In genomic region chr15:79511553-79512320, GRCm38 (mm10) we compare ENCODE assay signal across 8 mouse cellular contexts. TPM values are rescaled to one million over a fixed set of nuclear protein-coding genes. Genes with fewer than 3 reads are reported as not detected.
DNase-seq lines count a peak whose midpoint lies in the region; ATAC-seq and TF ChIP-seq lines count a peak whose summit lies in the region.

No protein-coding gene starts in this region.

- H3K27me3 ChIP-seq in hindbrain, embryonic 10.5 days (ENCODE audit: insufficient read depth, poor library complexity, severe bottlenecking) = peaks cover 100% of the 10 kb centered on the region
- peaks cover 53% of the 10 kb centered on the region for H3K27me3 ChIP-seq in lung, postnatal 0 days (replicated peaks; ENCODE audit: insufficient read depth, low read length)

- H3K4me2 ChIP-seq in lung, postnatal 0 days (replicated peaks; ENCODE audit: low read depth, low read length) = peak overlapping the region; percentile 64

- TF ChIP-seq EP300 in lung, postnatal 0 days (IDR thresholded peaks at IDR 0.05) = no peak

- H3K9me3 ChIP-seq in hindbrain, embryonic 10.5 days = no peaks in the 10 kb centered on the region
- H3K9me3 ChIP-seq in lung, postnatal 0 days (ENCODE audit: low read length) = no peaks in the 10 kb centered on the region

- ATAC-seq in lung, postnatal 0 days = peak; percentile 75

- TF ChIP-seq CTCF in lung, postnatal 0 days (IDR thresholded peaks at IDR 0.05) = no peak

- H3K4me1 ChIP-seq in hindbrain, embryonic 10.5 days (replicated peaks) = peaks cover 45% of the 10 kb centered on the region
- no peaks in the 10 kb centered on the region for H3K4me1 ChIP-seq in lung, postnatal 0 days (ENCODE audit: insufficient read depth, low read depth, low read length)

- peak; percentile 76 for DNase-seq in R1 (ENCODE audit: low read depth, low spot score)
- DNase-seq in cerebellum, postnatal 10 days = peak; percentile 97 to 98
- peak; percentile 75 to 77 for DNase-seq in frontal cortex, postnatal 14 days (ENCODE audit: low spot score in 2 of 2)
- peak; percentile 90 for DNase-seq in hindbrain, embryonic 10.5 days (ENCODE audit: low spot score)
- peak; percentile 93 to 94 for DNase-seq in layer of hippocampus, postnatal 10 days (ENCODE audit: low spot score in 2 of 2)
- DNase-seq in lung, postnatal 0 days (ENCODE audit: low spot score) = peak; percentile 83
- DNase-seq in retina, embryonic 14.5 days (ENCODE audit: low spot score) = peak; percentile 89
- DNase-seq in yolk sac, embryonic 10.5 days (ENCODE audit: low spot score) = peak; percentile 56

- H3K27ac ChIP-seq in hindbrain, embryonic 10.5 days = peak overlapping the region; percentile 43; the same call in 1 of the 2 replicates
- no peak overlapping the region for H3K27ac ChIP-seq in lung, postnatal 0 days (ENCODE audit: low read length)

- peak overlapping the region; percentile 54 for H3K4me3 ChIP-seq in hindbrain, embryonic 10.5 days
- H3K4me3 ChIP-seq in lung, postnatal 0 days (ENCODE audit: low read depth, low read length) = peak overlapping the region; percentile 29

- no peaks in the 10 kb centered on the region for H3K36me3 ChIP-seq in hindbrain, embryonic 10.5 days
- no peaks in the 10 kb centered on the region for H3K36me3 ChIP-seq in lung, postnatal 0 days (ENCODE audit: insufficient read depth, low read length)

- no peak overlapping the region for H3K9ac ChIP-seq in lung, postnatal 0 days (replicated peaks; ENCODE audit: low read depth)

- under 1% methylated on average over 61 of the region's 61 CpGs for WGBS in hindbrain, embryonic 10.5 days
- 3% methylated on average over 61 of the region's 61 CpGs for WGBS in lung, postnatal 0 days

RNA-seq across cellular contexts. Expression of gene Kdelr3, which starts 4.5 kb away (rescaled TPM):
- polyA plus RNA-seq in hindbrain, embryonic 10.5 days (2016; fragmentation: Nextera tagmentation; extraction: Ambion mirVana) = 11.4 and 21.5 TPM in 2 replicates
- 1 to 10 TPM; 1.0 to 1.3 TPM for total RNA-seq in layer of hippocampus, postnatal 10 days (2021)
- 54.3 and 64.5 TPM in 2 replicates for polyA plus RNA-seq in lung, postnatal 0 days (2015; fragmentation: Nextera tagmentation; extraction: Ambion mirVana)

RNA-seq across cellular contexts. Expression of gene Kcnj4, which starts 6.7 kb away (rescaled TPM):
- polyA plus RNA-seq in hindbrain, embryonic 10.5 days (2016; fragmentation: Nextera tagmentation; extraction: Ambion mirVana) = not detected in 2 replicates
- total RNA-seq in layer of hippocampus, postnatal 10 days (2021) = 10 to 100 TPM; 57.7 to 66.4 TPM
- not detected in 2 replicates for polyA plus RNA-seq in lung, postnatal 0 days (2015; fragmentation: Nextera tagmentation; extraction: Ambion mirVana)

RNA-seq across cellular contexts. Expression of gene Ddx17, which starts 34.8 kb away (rescaled TPM):
- 46.9 and 50.1 TPM in 2 replicates for polyA plus RNA-seq in hindbrain, embryonic 10.5 days (2016; fragmentation: Nextera tagmentation; extraction: Ambion mirVana)
- 100 to 1,000 TPM; 381 to 420 TPM for total RNA-seq in layer of hippocampus, postnatal 10 days (2021)
- 28.3 and 39.6 TPM in 2 replicates for polyA plus RNA-seq in lung, postnatal 0 days (2015; fragmentation: Nextera tagmentation; extraction: Ambion mirVana)

RNA-seq across cellular contexts. Expression of gene Csnk1e, which starts 56.4 kb away (rescaled TPM):
- 148 and 190 TPM in 2 replicates for polyA plus RNA-seq in hindbrain, embryonic 10.5 days (2016; fragmentation: Nextera tagmentation; extraction: Ambion mirVana)
- 100 to 1,000 TPM; 172 to 178 TPM for total RNA-seq in layer of hippocampus, postnatal 10 days (2021)
- 67.2 and 72.4 TPM in 2 replicates for polyA plus RNA-seq in lung, postnatal 0 days (2015; fragmentation: Nextera tagmentation; extraction: Ambion mirVana)
